Mouse (Mus musculus) heart, embryonic 16.5 days (tissue): ENCODE results near the gene Zfp955a. TPM values are rescaled to one million over a fixed set of nuclear protein-coding genes. Genes with fewer than 3 reads are reported as not detected.
A peak's percentile ranks its signal among the peaks of the same experiment; 100 is the strongest.
"Not testable (repeated sequence)": the region's sequence is repeated elsewhere in the genome, so short reads cannot be mapped to it uniquely, and the experiment has no call there.

Experiments
- ATAC-seq: fragments of 200-750 bp; cut with Nextera tagmentation; replicated peaks from 2 replicates; pipeline ENCODE4 v1.8.0; 2017; ENCODE audit warnings: moderate number of reproducible peaks; ENCODE audit not compliant: insufficient read depth, low FRiP score; ENCODE audit errors: extremely low read depth
- H3K27ac ChIP-seq: fragments of 300-500 bp; sonication (generic); 2 replicates; pipeline ENCODE4 v1.5.1; 2014; ENCODE audit warnings: mild to moderate bottlenecking, low read length, control low read depth, moderate library complexity
- H3K27me3 ChIP-seq: fragments of 300-500 bp; sonication (generic); 2 replicates; pipeline ENCODE4 v1.6.1; 2014; ENCODE audit warnings: low read length, mixed read lengths; ENCODE audit not compliant: control insufficient read depth, insufficient read depth
- H3K36me3 ChIP-seq: fragments of 300-500 bp; sonication (generic); 2 replicates; pipeline ENCODE4 v1.6.1; 2014; ENCODE audit not compliant: control insufficient read depth, insufficient read depth
- H3K4me1 ChIP-seq: fragments of 300-500 bp; sonication (generic); 2 replicates; pipeline ENCODE4 v1.6.1; 2014; ENCODE audit warnings: low read length, mixed read lengths; ENCODE audit not compliant: control insufficient read depth, insufficient read depth
- H3K4me2 ChIP-seq: fragments of 300-500 bp; sonication (generic); 2 replicates; pipeline ENCODE4 v1.6.1; 2014; ENCODE audit warnings: low read depth, mild to moderate bottlenecking, control low read depth, low read length
- H3K4me3 ChIP-seq: fragments of 300-500 bp; sonication (generic); 2 replicates; pipeline ENCODE4 v1.5.1; 2014; ENCODE audit warnings: mild to moderate bottlenecking, control low read depth, low read length
- H3K9ac ChIP-seq: fragments of 300-500 bp; sonication (generic); 2 replicates; pipeline ENCODE4 v1.6.1; 2014; ENCODE audit warnings: low read length, control low read depth
- H3K9me3 ChIP-seq: fragments of 300-500 bp; sonication (generic); replicated peaks from 2 replicates; pipeline ENCODE4 v1.6.1; 2016; ENCODE audit warnings: low read length; ENCODE audit not compliant: control insufficient read depth
- WGBS: fragments of 180-500 bp; shearing (Covaris S2); extraction: QIAGEN DNeasy Blood & Tissue Kit; methylation state at CpG from one replicate; pipeline ENCODE4 v1.1.7; 2014; 5-methylcytosine and 5-hydroxymethylcytosine counted together
- polyA plus RNA-seq: library from polyadenylated mRNA; unstranded; fragments of >200 nt; fragmentation: Nextera tagmentation; extraction: Ambion mirVana; gene quantifications from 2 replicates; pipeline ENCODE4 v1.2.1, GENCODE M21; 2015

Gene Zfp955a
- 16.0 and 17.4 TPM in 2 replicates for polyA plus RNA-seq

DNA sequence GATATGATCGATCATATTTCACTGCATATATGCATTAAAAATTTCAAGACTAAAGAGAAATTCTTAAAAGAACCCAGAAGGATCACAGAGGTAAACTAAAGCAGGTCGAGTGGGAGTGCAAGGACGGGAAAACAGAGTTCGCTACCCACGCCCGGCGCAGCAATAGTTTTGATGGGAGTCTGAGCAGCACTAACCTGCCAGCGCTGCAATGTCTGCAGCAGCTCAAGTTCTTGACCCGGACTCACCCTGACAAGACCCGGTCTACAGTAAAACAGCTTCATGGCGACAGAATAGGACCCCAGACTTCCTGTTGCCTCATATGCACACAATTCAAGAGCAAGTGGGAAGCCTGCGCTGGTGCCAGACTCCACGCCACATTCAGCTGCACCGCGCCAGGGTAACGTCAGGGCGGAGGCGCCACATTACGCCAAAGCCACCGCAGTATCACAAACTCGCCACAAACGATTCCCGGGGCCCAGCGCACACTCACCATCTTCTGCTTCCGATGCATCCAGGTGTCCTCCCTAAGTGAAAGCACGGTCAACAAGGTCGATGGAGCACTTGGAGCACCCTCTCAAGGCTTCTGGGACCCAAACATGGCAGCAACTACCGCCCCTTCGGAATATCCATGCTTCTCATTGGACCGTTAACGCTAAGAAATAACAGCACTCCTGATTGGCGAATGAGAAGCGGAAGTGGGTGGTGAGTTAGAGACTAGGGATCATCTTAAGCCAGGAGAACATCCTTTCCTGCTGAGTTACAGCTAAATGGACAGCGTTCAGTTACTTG is at the start of gene Zfp955a:
Gene Zfp955a (minus strand): TSS at position 616 of the 789 bp plus-strand sequence.
- H3K4me1 ChIP-seq, H3K27ac ChIP-seq, H3K4me2 ChIP-seq, H3K27me3 ChIP-seq, H3K4me3 ChIP-seq, H3K9ac ChIP-seq, H3K36me3 ChIP-seq, H3K9me3 ChIP-seq: not testable (repeated sequence)
- WGBS: 30% methylated on average over 1 of the region's 34 CpGs
- ATAC-seq: peak; percentile 100

DNA sequence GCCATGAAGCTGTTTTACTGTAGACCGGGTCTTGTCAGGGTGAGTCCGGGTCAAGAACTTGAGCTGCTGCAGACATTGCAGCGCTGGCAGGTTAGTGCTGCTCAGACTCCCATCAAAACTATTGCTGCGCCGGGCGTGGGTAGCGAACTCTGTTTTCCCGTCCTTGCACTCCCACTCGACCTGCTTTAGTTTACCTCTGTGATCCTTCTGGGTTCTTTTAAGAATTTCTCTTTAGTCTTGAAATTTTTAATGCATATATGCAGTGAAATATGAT is 34.9 kb upstream of the Zfp955a start:
- not testable (repeated sequence) for H3K4me2 ChIP-seq, H3K9me3 ChIP-seq, H3K36me3 ChIP-seq, H3K9ac ChIP-seq, H3K4me1 ChIP-seq, H3K27me3 ChIP-seq, H3K27ac ChIP-seq
- whole genome bisulfite sequencing: no CpG with 5 or more reads among the region's 9 CpGs
- 0 out of 2 replicates have a peak overlapping the region, but pooled peaks have one; percentile 6 for H3K4me3 ChIP-seq
- ATAC-seq: peak; percentile 54; the same call in 1 of the 2 replicates

DNA sequence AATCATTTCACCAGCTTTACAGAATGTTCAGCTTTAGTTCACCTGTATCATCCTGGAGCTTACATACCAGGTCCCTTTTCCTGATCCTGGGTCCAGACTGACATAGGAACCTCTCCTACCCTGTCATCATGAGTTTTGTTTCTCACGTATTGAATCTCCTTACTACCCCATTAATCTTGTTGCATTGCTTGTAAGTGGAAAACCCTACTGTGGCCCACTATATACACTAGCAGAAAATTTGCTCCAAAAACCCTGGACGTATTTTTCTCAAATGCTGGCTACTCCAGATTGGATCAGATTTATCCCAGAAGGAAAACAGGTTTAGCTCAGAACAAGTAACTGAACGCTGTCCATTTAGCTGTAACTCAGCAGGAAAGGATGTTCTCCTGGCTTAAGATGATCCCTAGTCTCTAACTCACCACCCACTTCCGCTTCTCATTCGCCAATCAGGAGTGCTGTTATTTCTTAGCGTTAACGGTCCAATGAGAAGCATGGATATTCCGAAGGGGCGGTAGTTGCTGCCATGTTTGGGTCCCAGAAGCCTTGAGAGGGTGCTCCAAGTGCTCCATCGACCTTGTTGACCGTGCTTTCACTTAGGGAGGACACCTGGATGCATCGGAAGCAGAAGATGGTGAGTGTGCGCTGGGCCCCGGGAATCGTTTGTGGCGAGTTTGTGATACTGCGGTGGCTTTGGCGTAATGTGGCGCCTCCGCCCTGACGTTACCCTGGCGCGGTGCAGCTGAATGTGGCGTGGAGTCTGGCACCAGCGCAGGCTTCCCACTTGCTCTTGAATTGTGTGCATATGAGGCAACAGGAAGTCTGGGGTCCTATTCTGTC is 34.3 kb upstream of the Zfp955a start, which contains the start of gene Zfp955b:
Gene Zfp955b (plus strand): TSS at position 506 of the 837 bp plus-strand sequence.
- H3K9me3 ChIP-seq, H3K9ac ChIP-seq, H3K27ac ChIP-seq, H3K4me1 ChIP-seq, H3K36me3 ChIP-seq, H3K27me3 ChIP-seq: not testable (repeated sequence)
- WGBS: no CpG with 5 or more reads among the region's 25 CpGs
- Histone ChIP-seq H3K4me3 (0 out of 2 replicates have a peak within 1 kb of the TSS, but pooled peaks have one; percentile 6), H3K4me2 (peak within 1 kb of the TSS; percentile 41; the same call in 1 of the 2 replicates)
- ATAC-seq: peak; percentile 100

DNA sequence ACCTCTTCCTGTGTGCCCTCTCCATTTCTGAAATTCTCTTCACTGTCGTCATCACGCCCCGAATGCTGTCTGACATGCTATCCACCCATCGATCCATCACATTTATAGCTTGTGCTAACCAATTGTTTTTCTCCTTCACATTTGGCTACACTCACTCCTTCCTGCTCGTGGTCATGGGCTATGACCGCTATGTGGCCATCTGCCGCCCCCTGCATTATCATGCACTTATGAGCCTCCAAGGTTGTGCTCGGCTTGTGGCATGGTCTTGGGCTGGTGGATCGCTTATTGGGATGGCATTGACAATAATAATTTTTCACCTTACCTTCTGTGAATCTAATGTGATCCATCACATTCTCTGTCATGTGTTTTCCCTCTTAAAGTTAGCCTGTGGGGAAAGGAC is 14.0 kb upstream of the Zfp955a start:
- H3K9ac ChIP-seq: no peak overlapping the region
- H3K4me1 ChIP-seq: no peaks in the 10 kb centered on the region
- H3K4me2 ChIP-seq: no peak overlapping the region
- H3K36me3 ChIP-seq: no peaks in the 10 kb centered on the region
- WGBS: 81% methylated on average over 9 of the region's 9 CpGs
- no peak overlapping the region for H3K27ac ChIP-seq
- no peaks in the 10 kb centered on the region for H3K9me3 ChIP-seq
- ATAC-seq: no peak
- no peaks in the 10 kb centered on the region for H3K27me3 ChIP-seq
- no peak overlapping the region for H3K4me3 ChIP-seq

DNA sequence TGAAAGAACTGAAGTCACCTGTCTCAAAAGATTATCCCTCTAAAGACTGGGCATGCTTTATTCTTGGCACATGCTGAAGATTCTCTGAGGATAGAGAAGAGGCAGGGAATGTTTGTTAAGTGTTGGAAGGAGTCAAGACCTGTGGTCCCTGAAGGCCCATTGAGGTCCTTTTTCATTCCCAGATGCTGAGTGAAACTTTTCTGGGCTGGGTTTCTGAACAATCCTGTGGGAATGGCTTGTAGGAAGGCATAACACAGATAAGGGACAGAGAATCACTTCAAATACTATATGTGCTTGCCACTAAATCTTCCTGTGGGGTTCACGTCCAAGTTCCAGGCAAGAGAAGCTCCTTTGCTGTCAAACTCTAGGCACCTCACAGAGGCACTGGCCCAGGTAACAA is 9.4 kb upstream of the Zfp955a start, which contains the start of gene Olfr63:
Gene Olfr63 (plus strand): TSS at position 301 of the 400 bp plus-strand sequence.
- no peaks in the 10 kb centered on the region for H3K27me3 ChIP-seq
- no peaks in the 10 kb centered on the region for H3K9me3 ChIP-seq
- ATAC-seq: no peak
- H3K4me2 ChIP-seq: no peak within 1 kb of the TSS
- 52% methylated on average over 1 of the region's 1 CpGs for WGBS
- H3K4me1 ChIP-seq: no peaks in the 10 kb centered on the region
- H3K4me3 ChIP-seq: no peak within 1 kb of the TSS
- no peak within 1 kb of the TSS for H3K27ac ChIP-seq
- H3K36me3 ChIP-seq: no peaks in the 10 kb centered on the region
- H3K9ac ChIP-seq: no peak within 1 kb of the TSS

DNA sequence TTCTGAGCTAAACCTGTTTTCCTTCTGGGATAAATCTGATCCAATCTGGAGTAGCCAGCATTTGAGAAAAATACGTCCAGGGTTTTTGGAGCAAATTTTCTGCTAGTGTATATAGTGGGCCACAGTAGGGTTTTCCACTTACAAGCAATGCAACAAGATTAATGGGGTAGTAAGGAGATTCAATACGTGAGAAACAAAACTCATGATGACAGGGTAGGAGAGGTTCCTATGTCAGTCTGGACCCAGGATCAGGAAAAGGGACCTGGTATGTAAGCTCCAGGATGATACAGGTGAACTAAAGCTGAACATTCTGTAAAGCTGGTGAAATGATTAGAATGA is 343 bp upstream of the Zfp955a start:
- 0 out of 2 replicates have a peak, but pooled peaks have one; percentile 2 for ATAC-seq
- not testable (repeated sequence) for H3K9me3 ChIP-seq, H3K27me3 ChIP-seq, H3K36me3 ChIP-seq, H3K9ac ChIP-seq, H3K4me1 ChIP-seq, H3K4me3 ChIP-seq, H3K4me2 ChIP-seq, H3K27ac ChIP-seq
- WGBS: no CpG with 5 or more reads among the region's 2 CpGs

DNA sequence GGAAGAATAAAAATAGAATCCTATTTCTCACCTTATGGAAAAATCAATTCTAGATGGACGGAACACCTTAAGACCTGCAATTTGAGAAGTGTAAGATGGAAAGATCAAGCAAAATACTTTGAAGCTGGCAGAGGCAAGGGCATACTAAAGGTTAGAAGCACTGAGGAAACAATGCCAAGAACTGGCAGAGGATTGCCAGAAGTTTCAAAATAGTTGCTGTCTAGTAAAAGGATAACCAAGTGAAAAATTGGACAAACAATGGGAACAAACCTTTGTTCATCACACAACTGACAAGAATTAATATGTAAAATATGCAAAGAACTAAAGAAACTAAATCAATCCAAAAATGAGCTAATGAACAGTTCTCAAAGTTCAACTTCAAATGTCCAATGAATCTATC is 18.3 kb downstream of the Zfp955a start:
- H3K4me2 ChIP-seq: not testable (repeated sequence)
- 92% methylated on average over 1 of the region's 1 CpGs for WGBS

DNA sequence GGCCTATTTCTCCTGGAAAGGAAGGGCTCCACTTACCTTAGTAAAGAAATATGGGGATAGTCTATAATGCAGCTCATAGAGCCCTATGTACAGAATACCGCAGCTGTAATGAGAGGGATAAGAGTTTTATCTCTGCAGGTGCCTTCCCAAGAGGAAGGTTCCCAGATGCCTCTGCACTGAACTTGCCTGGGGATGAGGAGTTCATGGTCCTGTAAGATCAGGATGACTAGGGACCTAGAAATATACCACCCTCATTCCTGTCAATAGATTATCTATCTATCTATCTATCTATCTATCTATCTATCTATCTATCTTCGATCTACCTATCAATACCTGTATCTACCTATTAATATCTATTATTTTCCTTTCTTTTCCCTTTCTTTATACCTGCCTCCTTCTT is 33.4 kb downstream of the Zfp955a start, which contains the start of gene Olfr1564:
Gene Olfr1564 (minus strand): TSS at position 101 of the 400 bp plus-strand sequence.
- 65% methylated on average over 2 of the region's 2 CpGs for WGBS
- no peak within 1 kb of the TSS for H3K4me2 ChIP-seq
- H3K9ac ChIP-seq: no peak within 1 kb of the TSS
- H3K4me3 ChIP-seq: no peak within 1 kb of the TSS
- no peaks in the 10 kb centered on the region for H3K27me3 ChIP-seq
- H3K27ac ChIP-seq: no peak within 1 kb of the TSS
- H3K9me3 ChIP-seq: peaks cover 7% of the 10 kb centered on the region
- H3K4me1 ChIP-seq: no peaks in the 10 kb centered on the region
- no peaks in the 10 kb centered on the region for H3K36me3 ChIP-seq
- no peak for ATAC-seq

More for the DNA sequence above, 18.3 kb downstream of the Zfp955a start:
- H3K4me1 ChIP-seq, H3K4me3 ChIP-seq, H3K9ac ChIP-seq, ATAC-seq, H3K27ac ChIP-seq, H3K9me3 ChIP-seq, H3K27me3 ChIP-seq: not testable (repeated sequence)
- peaks cover 14% of the 10 kb centered on the region for H3K36me3 ChIP-seq

DNA sequence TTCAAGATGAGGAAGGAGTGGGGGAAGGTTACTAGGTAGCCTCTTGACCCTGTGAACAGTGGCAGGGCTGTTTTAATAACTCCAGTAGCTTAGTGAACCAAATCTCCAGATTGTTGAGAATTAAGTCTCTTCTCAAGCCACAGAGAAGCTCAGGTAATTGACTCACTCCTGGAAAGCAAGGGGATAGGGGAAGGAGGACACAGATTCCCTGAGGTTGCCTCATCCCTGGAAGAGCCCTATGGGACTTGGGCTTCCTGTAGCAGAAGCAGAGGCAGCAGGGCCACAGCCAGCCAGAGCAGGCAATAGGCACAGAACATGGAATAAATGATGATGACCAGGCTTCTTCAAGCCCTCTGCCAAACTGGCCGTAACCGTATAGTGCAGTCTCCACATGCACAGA is 63.9 kb downstream of the Zfp955a start, which contains the start of gene Olfr239:
Gene Olfr239 (plus strand): TSS at position 301 of the 400 bp plus-strand sequence.
- H3K9ac ChIP-seq, H3K27me3 ChIP-seq, H3K4me2 ChIP-seq, H3K36me3 ChIP-seq, H3K27ac ChIP-seq, H3K9me3 ChIP-seq, ATAC-seq, H3K4me1 ChIP-seq, H3K4me3 ChIP-seq: not testable (repeated sequence)
- WGBS: no CpG with 5 or more reads among the region's 2 CpGs
